Mouse (Mus musculus): ENCODE results near the gene AI467606. TPM values are rescaled to one million over a fixed set of nuclear protein-coding genes. Genes with fewer than 3 reads are reported as not detected.

The AI467606 gene
- total and polyA plus RNA-seq, 2 experiments from 2014 or later, result 0.68 to 1.0 TPM

DNA sequence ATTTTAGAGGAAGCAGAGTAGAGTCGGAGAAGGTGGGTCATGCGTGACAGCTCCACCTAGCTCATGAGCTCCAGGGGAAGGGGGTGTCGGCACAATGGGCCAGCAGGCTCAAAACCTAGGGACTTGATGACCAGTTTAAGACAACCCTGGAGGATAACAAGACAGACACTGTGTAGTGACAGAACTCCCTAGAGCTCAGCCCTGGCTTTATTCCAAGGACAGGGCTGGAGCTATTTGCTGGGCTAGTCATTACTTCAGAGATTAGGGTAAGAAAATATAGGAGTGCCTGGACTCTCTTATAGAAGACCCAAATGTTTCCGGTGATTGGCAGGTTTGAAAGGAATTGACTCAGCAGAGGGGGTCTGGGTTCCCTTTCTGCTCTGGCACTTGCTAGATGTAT, 17.9 kb upstream of the AI467606 start:
- Histone ChIP-seq H3K27ac (no peak overlapping the region), H3K4me3 (ENCODE audit: low read length) (no peak overlapping the region), H3K36me3 (ENCODE audit: insufficient read depth, low read length) (no peaks in the 10 kb centered on the region), H3K4me2 (ENCODE audit: low read depth, low read length) (no peak overlapping the region), H3K9ac (replicated peaks; ENCODE audit: low read length) (no peak overlapping the region), H3K27me3 (ENCODE audit: insufficient read depth, low read length) (no peaks in the 10 kb centered on the region), H3K9me3 (ENCODE audit: low read length) (no peaks in the 10 kb centered on the region), H3K4me1 (ENCODE audit: insufficient read depth, low read length) (no peaks in the 10 kb centered on the region)
- TF ChIP-seq CTCF (IDR thresholded peaks at IDR 0.05; ENCODE audit: low read depth), result no peak
- DNase-seq (ENCODE audit: low spot score), result no peak
- no peak for ATAC-seq
- 81% methylated on average over 4 of the region's 4 CpGs for WGBS

- Histone ChIP-seq H3K36me3 (ENCODE audit: insufficient read depth, low read length) (no peaks in the 10 kb centered on the region), H3K27me3 (ENCODE audit: insufficient read depth, low read length) (no peaks in the 10 kb centered on the region), H3K4me2 (ENCODE audit: low read depth, low read length) (no peak overlapping the region), H3K4me3 (ENCODE audit: low read length) (no peak overlapping the region), H3K9me3 (ENCODE audit: low read length) (no peaks in the 10 kb centered on the region), H3K9ac (replicated peaks; ENCODE audit: low read length) (no peak overlapping the region), H3K27ac (no peak overlapping the region), H3K4me1 (ENCODE audit: insufficient read depth, low read length) (no peaks in the 10 kb centered on the region)
- ATAC-seq (no peak), DNase-seq (ENCODE audit: low spot score) (no peak)
- TF ChIP-seq CTCF (IDR thresholded peaks at IDR 0.05; ENCODE audit: low read depth), result no peak
- 91% methylated on average over 5 of the region's 5 CpGs for WGBS
These were observed 15.0 kb upstream of the AI467606 start for GRCm38 (mm10) chr7:127076188-127076587.

DNA sequence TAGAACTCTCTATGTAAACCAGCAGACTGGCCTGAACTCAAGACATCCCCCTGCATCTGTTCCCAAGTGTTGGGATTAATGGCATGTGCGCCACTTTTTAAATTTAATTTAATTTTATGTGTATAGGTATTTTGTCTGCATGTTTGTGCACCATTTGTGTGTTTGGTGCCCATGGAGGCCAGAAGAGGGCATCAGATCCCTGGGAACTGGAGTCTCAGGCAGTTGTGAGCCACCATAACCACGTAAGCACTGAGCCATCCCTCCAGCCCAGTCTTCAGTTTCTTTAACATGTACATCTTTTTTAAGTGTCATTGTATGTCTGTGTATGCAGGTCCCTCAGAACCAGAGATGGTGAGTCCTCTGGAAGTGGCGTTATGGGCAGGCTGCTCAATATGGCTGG, 13.5 kb upstream of the AI467606 start:
- ATAC-seq, result no peak
- WGBS, result 85% methylated on average over 3 of the region's 3 CpGs

DNA sequence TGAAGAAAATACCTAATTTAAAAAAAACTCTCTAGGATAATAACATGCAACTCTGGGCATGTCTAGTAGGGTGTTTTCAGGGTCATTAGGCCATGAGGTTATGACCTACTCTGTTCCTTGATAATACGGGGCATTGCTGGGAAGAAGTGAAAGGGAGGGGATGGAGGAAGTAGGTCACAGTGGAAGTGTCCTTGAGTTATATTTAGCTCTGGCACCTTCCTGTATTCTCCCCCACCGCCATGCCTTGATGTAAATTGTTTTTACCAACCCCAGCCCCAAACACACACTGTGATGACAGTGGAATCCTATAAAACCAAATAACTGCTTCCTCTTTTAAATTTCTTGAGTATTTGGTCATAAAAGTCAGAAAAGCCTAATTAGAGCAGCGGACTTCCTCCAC, 11.1 kb upstream of the AI467606 start:
- DNase-seq (ENCODE audit: low spot score) (no peak), ATAC-seq (no peak)
- no peak overlapping the region for H3K27ac ChIP-seq
- no peak overlapping the region for H3K4me2 ChIP-seq (ENCODE audit: low read depth, low read length)
- no peak overlapping the region for H3K9ac ChIP-seq (replicated peaks; ENCODE audit: low read length)
- no peaks in the 10 kb centered on the region for H3K36me3 ChIP-seq (ENCODE audit: insufficient read depth, low read length)
- H3K9me3 ChIP-seq (ENCODE audit: low read length), result no peaks in the 10 kb centered on the region
- no peaks in the 10 kb centered on the region for H3K27me3 ChIP-seq (ENCODE audit: insufficient read depth, low read length)
- TF ChIP-seq CTCF (IDR thresholded peaks at IDR 0.05; ENCODE audit: low read depth), result no peak
- H3K4me3 ChIP-seq (ENCODE audit: low read length), result no peak overlapping the region
- H3K4me1 ChIP-seq (ENCODE audit: insufficient read depth, low read length), result no peaks in the 10 kb centered on the region
- WGBS, result 59% methylated on average over 3 of the region's 3 CpGs

More for the DNA sequence above, 13.5 kb upstream of the AI467606 start:
- Histone ChIP-seq H3K4me2 (ENCODE audit: low read depth, low read length) (no peak overlapping the region), H3K4me3 (ENCODE audit: low read length) (no peak overlapping the region), H3K9ac (replicated peaks; ENCODE audit: low read length) (no peak overlapping the region), H3K27me3 (ENCODE audit: insufficient read depth, low read length) (no peaks in the 10 kb centered on the region), H3K4me1 (ENCODE audit: insufficient read depth, low read length) (no peaks in the 10 kb centered on the region), H3K27ac (no peak overlapping the region), H3K36me3 (ENCODE audit: insufficient read depth, low read length) (no peaks in the 10 kb centered on the region), H3K9me3 (ENCODE audit: low read length) (no peaks in the 10 kb centered on the region)
- no peak for DNase-seq (ENCODE audit: low spot score)
- no peak for TF ChIP-seq CTCF (IDR thresholded peaks at IDR 0.05; ENCODE audit: low read depth)

- Histone ChIP-seq H3K36me3 (ENCODE audit: insufficient read depth, low read length) (no peaks in the 10 kb centered on the region), H3K4me3 (ENCODE audit: low read length) (no peak overlapping the region), H3K4me2 (ENCODE audit: low read depth, low read length) (no peak overlapping the region), H3K9me3 (ENCODE audit: low read length) (no peaks in the 10 kb centered on the region), H3K27me3 (ENCODE audit: insufficient read depth, low read length) (no peaks in the 10 kb centered on the region), H3K9ac (replicated peaks; ENCODE audit: low read length) (no peak overlapping the region), H3K27ac (no peak overlapping the region), H3K4me1 (ENCODE audit: insufficient read depth, low read length) (no peaks in the 10 kb centered on the region)
- DNase-seq (ENCODE audit: low spot score), result no peak
- no peak for ATAC-seq
- WGBS, result 84% methylated on average over 8 of the region's 8 CpGs
- no peak for TF ChIP-seq CTCF (IDR thresholded peaks at IDR 0.05; ENCODE audit: low read depth)
These were observed 8.9 kb upstream of the AI467606 start for GRCm38 (mm10) chr7:127082271-127082670.

DNA sequence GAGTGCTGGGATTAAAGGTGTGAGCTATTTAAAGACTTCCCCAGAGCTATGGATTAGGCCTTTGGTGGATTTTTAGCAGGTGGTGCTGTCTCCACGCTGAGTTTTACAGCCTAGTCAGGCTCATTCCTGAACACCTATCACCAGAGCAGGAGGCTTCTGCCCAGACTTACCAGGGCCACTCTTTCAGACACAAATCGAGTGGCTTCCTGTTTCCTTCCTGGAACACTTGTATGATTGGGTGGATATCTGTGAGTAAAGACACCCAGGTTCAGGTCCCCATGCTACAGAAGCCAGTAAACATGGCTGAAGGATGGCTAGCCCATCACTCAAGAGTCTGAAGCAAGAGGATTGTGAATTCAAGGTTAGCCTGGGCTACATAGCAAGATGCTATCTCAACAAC, 8.2 kb upstream of the AI467606 start:
- DNase-seq (ENCODE audit: low spot score), result no peak
- TF ChIP-seq CTCF (IDR thresholded peaks at IDR 0.05; ENCODE audit: low read depth), result no peak
- no peaks in the 10 kb centered on the region for H3K4me1 ChIP-seq (ENCODE audit: insufficient read depth, low read length)
- no peak overlapping the region for H3K4me2 ChIP-seq (ENCODE audit: low read depth, low read length)
- no peaks in the 10 kb centered on the region for H3K27me3 ChIP-seq (ENCODE audit: insufficient read depth, low read length)
- no peak for ATAC-seq
- no peak overlapping the region for H3K9ac ChIP-seq (replicated peaks; ENCODE audit: low read length)
- H3K4me3 ChIP-seq (ENCODE audit: low read length), result no peak overlapping the region
- H3K27ac ChIP-seq, result no peak overlapping the region
- 61% methylated on average over 2 of the region's 2 CpGs for WGBS
- H3K9me3 ChIP-seq (ENCODE audit: low read length), result no peaks in the 10 kb centered on the region
- H3K36me3 ChIP-seq (ENCODE audit: insufficient read depth, low read length), result no peaks in the 10 kb centered on the region

DNA sequence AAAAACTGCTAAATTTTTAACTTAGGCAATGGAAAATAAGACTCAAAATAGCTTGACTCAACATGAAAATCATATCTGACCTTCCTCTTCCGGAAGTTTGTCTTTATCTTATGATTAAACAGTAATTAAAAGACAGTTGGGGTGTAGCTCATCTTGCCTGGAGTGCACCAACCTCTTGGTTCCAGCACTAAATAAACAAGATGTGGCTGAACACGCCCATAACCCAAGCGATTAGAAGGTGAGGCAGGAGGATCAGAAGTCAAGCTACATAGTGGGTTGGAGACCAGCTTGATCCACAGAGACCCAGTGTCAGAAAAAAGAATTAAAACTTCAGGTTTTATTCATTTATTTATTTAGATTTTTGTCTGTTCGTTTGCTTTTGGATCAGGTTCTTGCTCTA, 7.5 kb upstream of the AI467606 start:
- H3K27ac ChIP-seq, result no peak overlapping the region
- 91% methylated on average over 4 of the region's 4 CpGs for WGBS
- no peak overlapping the region for H3K4me3 ChIP-seq (ENCODE audit: low read length)
- H3K36me3 ChIP-seq (ENCODE audit: insufficient read depth, low read length), result no peaks in the 10 kb centered on the region
- DNase-seq (ENCODE audit: low spot score) (no peak), ATAC-seq (no peak)
- TF ChIP-seq CTCF (IDR thresholded peaks at IDR 0.05; ENCODE audit: low read depth), result no peak
- H3K4me1 ChIP-seq (ENCODE audit: insufficient read depth, low read length), result no peaks in the 10 kb centered on the region
- no peak overlapping the region for H3K4me2 ChIP-seq (ENCODE audit: low read depth, low read length)
- no peaks in the 10 kb centered on the region for H3K9me3 ChIP-seq (ENCODE audit: low read length)
- H3K27me3 ChIP-seq (ENCODE audit: insufficient read depth, low read length), result no peaks in the 10 kb centered on the region
- no peak overlapping the region for H3K9ac ChIP-seq (replicated peaks; ENCODE audit: low read length)

All from hindbrain, postnatal 0 days (tissue).